Mouse (Mus musculus): Measurements from ENCODE around the gene Dkkl1.

Gene Dkkl1

DNA sequence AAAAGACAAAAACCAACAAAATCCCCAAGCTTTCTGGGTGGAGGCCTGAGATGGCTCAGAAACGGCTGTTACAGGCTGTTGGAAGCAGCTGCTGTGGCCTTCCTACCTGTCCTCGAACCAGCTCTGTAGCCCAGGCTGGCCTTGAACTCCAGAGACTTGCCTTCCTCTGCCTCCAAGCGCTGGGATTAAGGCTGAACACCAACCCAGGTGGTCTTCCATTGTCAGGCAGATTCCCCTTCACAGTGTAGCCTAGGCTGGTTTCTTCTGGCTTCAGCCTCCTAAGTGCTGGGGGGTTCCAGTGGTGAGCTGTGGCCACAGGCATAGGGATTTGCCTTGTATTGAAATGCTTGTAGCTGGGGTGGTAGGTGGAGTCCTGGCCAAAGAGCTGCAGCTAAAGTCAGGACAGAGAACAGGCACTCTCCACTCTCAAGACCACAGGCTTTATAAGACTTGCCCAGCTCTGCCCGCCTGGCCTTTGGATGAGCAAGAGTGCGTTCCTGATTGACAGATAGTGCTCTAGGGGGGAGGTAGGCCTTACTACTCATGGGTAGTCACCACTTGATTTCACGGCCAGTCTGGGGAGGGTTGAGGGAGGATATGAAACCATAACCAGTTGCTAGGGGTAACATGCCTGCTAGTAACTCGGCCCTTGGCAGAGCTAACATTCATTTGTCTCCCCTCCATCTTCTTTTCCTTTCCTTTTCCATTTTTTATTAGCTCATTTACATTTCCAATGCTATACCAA is 17.7 kb upstream of the Dkkl1 start:
- in situ Hi-C loops (cut with MboI, MseI): no loop called here

DNA sequence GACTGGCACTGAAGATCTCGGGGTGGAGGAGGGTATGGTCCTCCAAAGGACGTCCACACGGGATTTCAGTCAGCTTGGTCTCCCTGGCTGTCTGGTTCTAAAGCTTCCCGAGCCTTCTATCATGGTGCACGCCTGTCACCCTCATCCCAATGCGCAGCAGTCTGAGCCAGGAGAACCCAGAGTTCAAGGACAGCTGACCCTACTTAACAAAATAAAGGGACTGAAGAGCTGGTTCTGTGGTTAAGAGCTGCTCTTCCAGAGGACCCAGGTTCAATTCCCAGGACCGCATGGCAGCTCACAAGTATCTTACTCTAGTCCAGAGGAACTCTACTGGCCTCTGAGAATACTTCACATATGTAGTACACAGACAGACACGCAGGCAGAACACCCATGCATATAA is 17.1 kb upstream of the Dkkl1 start:
- in situ Hi-C loops (cut with MboI, MseI): no loop called here

DNA sequence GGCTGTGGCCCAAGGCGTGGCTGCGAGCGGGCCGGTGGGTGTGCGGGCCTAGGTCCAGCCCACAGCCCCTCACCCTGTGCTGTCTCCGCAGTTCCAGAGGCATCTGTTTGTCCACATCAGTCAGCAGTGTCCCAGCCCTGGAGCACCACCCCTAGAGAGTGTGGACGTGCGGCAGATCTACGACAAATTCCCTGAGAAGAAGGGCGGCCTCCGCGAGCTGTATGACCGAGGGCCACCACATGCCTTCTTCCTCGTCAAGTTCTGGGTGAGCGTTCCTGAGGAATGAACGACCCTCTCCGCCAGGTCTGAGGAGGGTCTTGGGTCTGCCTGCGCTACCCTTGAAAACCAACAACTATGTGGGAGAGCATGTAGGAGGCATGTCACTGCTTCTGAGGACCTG is 16.6 kb upstream of the Dkkl1 start:
- in situ Hi-C loops (cut with MboI, MseI): no loop called here

- in situ Hi-C loops (cut with MboI, MseI): no loop called here
Measured at GRCm38 (mm10) chr7:45226421-45226820, 14.5 kb upstream of the Dkkl1 start.

DNA sequence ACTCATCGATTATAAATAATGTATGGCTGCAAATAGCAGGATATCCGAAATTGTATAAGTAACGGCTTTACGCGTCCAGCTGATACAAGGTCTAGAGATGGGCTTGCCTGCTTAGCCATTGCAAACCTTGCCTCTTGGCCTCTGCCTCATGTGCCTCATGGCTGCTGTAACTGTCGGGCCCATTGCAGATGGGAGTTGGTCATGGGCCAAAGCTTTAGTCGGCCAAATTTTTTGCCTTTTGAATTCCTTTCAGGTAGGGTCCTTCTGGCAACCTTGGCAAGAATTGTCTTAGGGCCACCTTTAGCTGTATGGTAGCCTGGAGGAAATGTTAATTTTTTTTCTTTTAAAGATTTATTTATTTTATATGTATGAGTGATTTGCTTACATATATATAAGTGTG is 12.9 kb upstream of the Dkkl1 start:
- in situ Hi-C loops (cut with MboI, MseI): no loop called here

- in situ Hi-C loops (cut with MboI, MseI): no loop called here
Measured at GRCm38 (mm10) chr7:45221680-45222079, 9.7 kb upstream of the Dkkl1 start.

DNA sequence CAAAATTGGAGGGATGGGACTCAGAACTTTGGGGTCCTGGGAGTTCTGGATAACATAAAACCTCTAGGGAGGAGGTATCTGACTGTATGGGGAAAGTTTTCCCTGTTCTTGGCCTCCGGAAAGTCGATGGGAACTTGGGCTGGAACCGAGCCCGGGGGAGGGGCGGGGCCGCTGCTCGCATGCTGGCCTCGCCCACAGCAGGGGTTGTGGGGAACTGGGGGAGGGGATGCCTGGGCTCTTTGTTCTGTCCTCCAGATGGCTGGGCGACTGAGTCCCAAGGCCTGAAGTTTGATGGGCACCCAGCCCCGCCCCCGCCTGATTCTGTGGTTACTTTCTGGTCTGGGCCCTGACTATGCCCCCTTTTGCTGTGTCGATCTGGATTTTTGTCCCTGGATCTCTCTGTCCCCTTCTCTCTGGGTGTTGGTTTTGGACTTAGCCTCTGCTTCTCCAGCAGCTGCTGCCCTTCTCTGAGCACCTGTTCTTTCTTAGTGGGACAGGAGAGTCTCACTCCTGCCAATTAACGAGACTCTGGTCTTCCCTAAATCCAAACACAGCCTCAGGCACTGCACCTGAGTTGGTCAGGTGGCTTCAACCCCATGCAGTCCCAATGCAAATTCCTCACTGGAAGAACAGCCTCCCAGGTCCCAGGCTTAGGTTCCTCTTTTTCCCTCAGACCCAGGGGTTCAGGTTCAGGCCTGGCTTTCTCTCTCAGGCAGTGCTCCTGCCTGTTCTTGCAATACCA is 4.7 kb upstream of the Dkkl1 start:
- in situ Hi-C loops (cut with MboI, MseI): no loop called here

- in situ Hi-C loops (cut with MboI, MseI): no loop called here
Measured at GRCm38 (mm10) chr7:45215673-45216441, 3.9 kb upstream of the Dkkl1 start, which contains the start of gene Tead2. Tead2 (plus strand) TSS chr7:45215753.

DNA sequence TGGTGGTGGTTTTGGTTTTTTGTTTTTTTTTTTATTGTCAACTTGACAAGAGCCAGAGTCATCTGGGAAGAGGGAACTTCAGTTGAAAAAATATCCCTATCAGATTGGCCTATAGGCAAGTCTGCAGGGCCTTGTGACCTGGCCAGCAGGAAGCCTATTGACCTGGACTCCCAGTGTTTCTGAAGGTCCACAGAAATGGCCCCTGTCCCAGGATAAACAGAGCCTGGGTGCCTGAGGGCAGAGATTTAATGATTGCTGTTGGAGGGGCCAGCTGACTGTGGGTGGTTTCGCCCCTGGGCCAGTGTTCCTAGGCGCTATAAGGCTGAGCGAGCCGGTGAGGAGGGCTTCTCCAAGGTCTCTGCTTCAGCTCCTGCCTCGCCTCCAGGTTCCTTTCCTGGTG is 1.8 kb upstream of the Dkkl1 start:
- in situ Hi-C loops (cut with MboI, MseI): no loop called here

DNA sequence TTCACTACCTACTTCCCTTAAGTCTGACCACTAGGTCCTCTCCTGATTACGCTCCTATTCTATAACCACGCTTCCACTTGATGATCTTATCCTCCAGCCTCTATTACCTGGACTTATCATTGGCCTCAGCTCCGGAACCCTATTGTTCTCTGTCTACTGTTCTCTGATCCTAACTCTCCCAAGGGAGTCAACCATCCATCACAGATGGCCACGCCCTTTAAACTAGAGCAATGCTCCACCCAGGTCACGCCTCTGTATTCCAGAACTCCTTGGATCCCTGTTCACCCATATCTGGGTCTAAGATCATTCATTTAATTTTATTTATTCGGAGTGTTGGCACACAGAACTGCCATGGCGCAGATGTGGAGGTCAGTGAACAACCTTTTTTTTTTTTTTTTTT is 409 bp upstream of the Dkkl1 start:
- in situ Hi-C loops (cut with MboI, MseI): no loop called here

GRCm38 (mm10) chr7:45211070-45211469 is 877 bp downstream of the Dkkl1 start:
- in situ Hi-C loops (cut with MboI, MseI): no loop called here

GRCm38 (mm10) chr7:45208260-45208659 is 3.7 kb downstream of the Dkkl1 start:
- in situ Hi-C loops (cut with MboI, MseI): no loop called here

GRCm38 (mm10) chr7:45204380-45205143 is 7.4 kb downstream of the Dkkl1 start, which contains the start of gene Ccdc155:
Ccdc155 (minus strand) TSS chr7:45204892.
- in situ Hi-C loops (cut with MboI, MseI): no loop called here

- in situ Hi-C loops (cut with MboI, MseI): no loop called here
Measured at GRCm38 (mm10) chr7:45202654-45203053, 9.3 kb downstream of the Dkkl1 start.

GRCm38 (mm10) chr7:45198961-45199360 is 13.0 kb downstream of the Dkkl1 start:
- in situ Hi-C loops (cut with MboI, MseI): no loop called here

- in situ Hi-C loops (cut with MboI, MseI): no loop called here
Measured at GRCm38 (mm10) chr7:45198435-45198834, 13.5 kb downstream of the Dkkl1 start.

- in situ Hi-C loops (cut with MboI, MseI): no loop called here
Measured at GRCm38 (mm10) chr7:45196994-45197393, 15.0 kb downstream of the Dkkl1 start.

- in situ Hi-C loops (cut with MboI, MseI): no loop called here
Measured at GRCm38 (mm10) chr7:45196176-45196535, 15.8 kb downstream of the Dkkl1 start.

GRCm38 (mm10) chr7:45195341-45196175 is 16.4 kb downstream of the Dkkl1 start:
- in situ Hi-C loops (cut with MboI, MseI): no loop called here

- in situ Hi-C loops (cut with MboI, MseI): no loop called here
Measured at GRCm38 (mm10) chr7:45193871-45194785, 17.8 kb downstream of the Dkkl1 start.
